Mouse (Mus musculus): ENCODE data around the gene Eif3j1. TPM values are rescaled to one million over a fixed set of nuclear protein-coding genes. Genes with fewer than 3 reads are reported as not detected.
A peak's percentile ranks its signal among the peaks of the same experiment; 100 is the strongest.
"Not testable (repeated sequence)": the region's sequence is repeated elsewhere in the genome, so short reads cannot be mapped to it uniquely, and the experiment has no call there.

Eif3j1 gene
- polyA plus RNA-seq, 1 experiment from 2014 or later, result 9.8 TPM

DNA sequence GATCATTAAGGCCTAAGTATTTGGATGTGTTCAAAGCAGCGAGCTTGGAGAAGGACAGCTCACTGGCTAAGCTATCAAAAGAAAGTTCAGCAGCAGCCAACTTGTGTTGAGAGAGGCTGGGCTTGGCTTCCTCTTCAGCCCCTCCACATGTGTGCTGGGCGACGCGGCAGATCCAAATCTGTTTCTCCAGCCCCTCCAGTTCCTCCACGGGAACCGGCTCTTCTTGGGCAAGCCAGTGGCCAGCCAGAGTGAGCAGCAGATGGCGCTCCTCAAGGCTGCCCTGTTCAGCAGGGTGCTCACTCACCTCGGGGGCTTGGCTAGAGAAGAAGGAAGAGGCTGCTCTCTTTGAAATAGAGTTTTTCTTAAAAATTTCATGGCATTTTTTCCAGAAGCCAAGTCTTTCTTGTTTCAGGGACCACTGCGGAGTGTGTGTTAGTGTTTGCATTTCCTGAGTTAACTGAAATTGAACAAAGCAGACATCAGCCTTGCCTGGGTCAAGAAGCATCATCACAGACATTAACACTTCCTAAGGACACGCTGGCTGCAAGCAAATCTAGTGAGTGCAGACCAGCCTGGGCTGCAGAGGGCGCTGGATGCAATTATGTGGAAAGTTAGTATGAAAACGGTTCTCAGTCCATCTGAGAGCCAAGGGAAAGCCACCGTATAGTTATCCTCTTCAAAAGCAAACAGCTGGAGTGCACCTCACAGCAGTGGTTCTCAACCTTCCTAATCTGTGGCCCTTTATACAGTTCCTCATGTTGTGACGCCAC lies 37.0 kb downstream of the Eif3j1 start:
- Histone ChIP-seq H3K9me3 (no peaks in the 10 kb centered on the region), H3K4me1 (replicated peaks) (no peaks in the 10 kb centered on the region), H3K4me3 (no peak overlapping the region), H3K27me3 (ENCODE audit: insufficient read depth, poor library complexity, severe bottlenecking) (no peaks in the 10 kb centered on the region), H3K36me3 (peaks cover 81% of the 10 kb centered on the region), H3K27ac (no peak overlapping the region)
- WGBS, result 58% methylated on average over 14 of the region's 14 CpGs
- DNase-seq (ENCODE audit: low spot score), result no peak

- 85% methylated on average over 8 of the region's 8 CpGs for WGBS
- no peak for DNase-seq (ENCODE audit: low spot score)
- Histone ChIP-seq H3K4me3 (no peak overlapping the region), H3K27me3 (ENCODE audit: insufficient read depth, poor library complexity, severe bottlenecking) (no peaks in the 10 kb centered on the region), H3K4me1 (replicated peaks) (no peaks in the 10 kb centered on the region), H3K27ac (no peak overlapping the region), H3K36me3 (peaks cover 81% of the 10 kb centered on the region), H3K9me3 (no peaks in the 10 kb centered on the region)
Measured at GRCm38 (mm10) chr2:122066241-122066640, 37.9 kb downstream of the Eif3j1 start.

DNA sequence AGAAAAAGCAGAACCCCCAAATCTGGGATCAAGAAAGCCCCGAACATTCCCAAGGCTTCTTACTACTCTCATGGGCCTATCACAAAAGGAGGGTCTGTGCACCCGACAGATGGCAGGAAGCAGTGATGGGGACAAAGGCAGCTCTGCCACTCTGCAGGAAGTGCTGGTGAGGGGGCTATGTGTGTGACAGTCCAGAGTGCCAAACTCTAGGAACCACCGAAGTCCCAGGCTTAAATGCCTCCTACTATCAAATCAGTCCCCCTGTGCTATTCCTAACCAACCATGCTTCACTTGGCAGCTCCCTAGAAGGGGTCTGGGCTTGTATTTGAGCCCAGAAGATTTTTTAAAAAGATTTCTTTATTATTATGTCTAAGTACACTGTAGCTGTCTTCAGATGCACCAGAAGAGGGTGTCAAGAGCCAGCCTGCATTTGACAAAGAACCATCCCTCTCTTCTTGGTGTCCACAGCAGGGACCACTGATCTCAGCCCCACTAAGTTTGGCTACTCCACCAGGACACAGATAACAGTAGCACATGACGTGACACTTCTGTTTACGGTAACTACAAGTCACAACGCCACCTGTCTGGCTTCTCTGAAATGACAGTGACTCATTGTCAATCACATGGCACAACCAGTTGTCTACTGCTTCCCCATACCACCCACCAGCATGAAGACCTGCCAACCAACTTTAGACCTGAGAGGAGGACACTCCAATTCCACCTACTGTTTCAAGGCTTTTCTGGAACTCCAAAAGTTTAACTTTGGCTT lies 41.0 kb downstream of the Eif3j1 start:
- H3K4me1 ChIP-seq (replicated peaks), result no peaks in the 10 kb centered on the region
- H3K9me3 ChIP-seq, result no peaks in the 10 kb centered on the region
- no peaks in the 10 kb centered on the region for H3K27me3 ChIP-seq (ENCODE audit: insufficient read depth, poor library complexity, severe bottlenecking)
- no peak for DNase-seq (ENCODE audit: low spot score)
- WGBS, result 92% methylated on average over 6 of the region's 6 CpGs
- no peak overlapping the region for H3K4me3 ChIP-seq
- H3K36me3 ChIP-seq, result peaks cover 82% of the 10 kb centered on the region
- H3K27ac ChIP-seq, result no peak overlapping the region

DNA sequence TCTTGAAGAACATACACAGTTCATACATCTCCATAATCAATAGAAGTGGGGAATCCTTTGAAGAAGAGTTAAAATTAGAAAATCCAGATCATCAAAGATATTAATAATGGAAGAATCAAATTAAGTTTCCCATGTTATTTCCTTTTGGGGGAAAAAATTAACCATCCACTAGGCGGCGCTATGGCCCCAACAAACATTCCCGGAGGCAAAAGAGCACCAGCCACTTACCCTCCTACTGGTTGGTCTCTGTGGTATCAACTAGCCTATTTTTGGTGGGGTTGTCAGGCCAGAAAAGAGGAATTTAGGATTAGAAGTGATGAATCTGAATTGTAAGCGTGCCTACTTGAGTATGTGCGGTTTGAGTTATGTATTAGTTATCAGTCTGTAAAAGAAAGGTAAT lies 41.6 kb downstream of the Eif3j1 start:
- WGBS, result 41% methylated on average over 5 of the region's 5 CpGs
- peak; percentile 35 for DNase-seq (ENCODE audit: low spot score)
- peaks cover 82% of the 10 kb centered on the region for H3K36me3 ChIP-seq
- no peak overlapping the region for H3K4me3 ChIP-seq
- H3K4me1 ChIP-seq (replicated peaks), result no peaks in the 10 kb centered on the region
- H3K27ac ChIP-seq, result no peak overlapping the region
- H3K27me3 ChIP-seq (ENCODE audit: insufficient read depth, poor library complexity, severe bottlenecking), result no peaks in the 10 kb centered on the region
- H3K9me3 ChIP-seq, result no peaks in the 10 kb centered on the region

- H3K27me3 ChIP-seq (ENCODE audit: insufficient read depth, poor library complexity, severe bottlenecking), result no peaks in the 10 kb centered on the region
- H3K4me1 ChIP-seq (replicated peaks), result no peaks in the 10 kb centered on the region
- no peak for DNase-seq (ENCODE audit: low spot score)
- no peak overlapping the region for H3K27ac ChIP-seq
- WGBS, result 73% methylated on average over 7 of the region's 7 CpGs
- H3K4me3 ChIP-seq, result no peak overlapping the region
- H3K36me3 ChIP-seq, result peaks cover 95% of the 10 kb centered on the region
- no peaks in the 10 kb centered on the region for H3K9me3 ChIP-seq
Measured at GRCm38 (mm10) chr2:122081728-122082456, 53.5 kb downstream of the Eif3j1 start.

DNA sequence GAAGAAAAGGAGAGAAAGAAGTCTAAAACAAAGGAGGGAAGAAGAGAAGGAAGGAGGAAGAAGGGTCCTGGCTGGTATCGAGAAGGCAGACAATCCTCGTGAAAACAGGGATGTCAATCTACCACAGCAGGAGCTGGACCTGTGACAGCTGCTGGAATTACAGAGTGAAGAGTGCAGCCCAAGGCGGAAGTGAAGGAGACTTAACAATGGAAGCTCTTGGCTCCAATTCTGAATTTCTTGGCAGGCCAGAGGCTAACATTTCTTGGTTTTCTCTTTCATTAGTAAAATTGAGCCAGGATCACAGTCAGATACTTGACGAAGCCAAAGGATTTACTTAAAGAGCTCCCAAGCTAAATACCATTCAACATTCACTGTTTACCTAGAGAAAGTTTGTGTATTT lies 58.1 kb downstream of the Eif3j1 start:
- Histone ChIP-seq H3K4me1 (replicated peaks) (no peaks in the 10 kb centered on the region), H3K27ac (no peak overlapping the region), H3K27me3 (ENCODE audit: insufficient read depth, poor library complexity, severe bottlenecking) (no peaks in the 10 kb centered on the region), H3K4me3 (no peak overlapping the region), H3K9me3 (no peaks in the 10 kb centered on the region), H3K36me3 (peaks cover 96% of the 10 kb centered on the region)
- WGBS, result 88% methylated on average over 4 of the region's 4 CpGs
- no peak for DNase-seq (ENCODE audit: low spot score)

DNA sequence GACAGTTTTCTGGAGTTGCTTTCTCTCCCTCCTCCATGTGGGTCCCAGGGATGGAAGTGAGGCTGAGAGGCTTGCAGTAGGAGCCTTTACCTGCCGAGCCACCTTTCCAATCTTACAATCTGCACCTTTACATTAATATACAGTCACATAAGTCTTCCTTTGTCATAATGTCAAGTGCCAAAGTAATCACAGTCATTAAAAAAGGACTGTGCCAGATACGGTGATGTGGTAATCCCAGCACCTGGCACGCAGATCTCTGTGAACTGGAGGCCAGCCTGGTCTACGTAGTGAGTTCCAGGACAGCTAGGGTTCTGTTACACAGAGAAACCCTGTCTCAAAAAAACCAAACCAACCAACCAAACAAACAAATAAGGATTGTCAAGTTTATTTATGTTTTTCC lies 65.5 kb downstream of the Eif3j1 start:
- Histone ChIP-seq H3K36me3 (peaks cover 98% of the 10 kb centered on the region), H3K27ac (no peak overlapping the region), H3K9me3 (no peaks in the 10 kb centered on the region), H3K4me3 (no peak overlapping the region), H3K4me1 (replicated peaks) (no peaks in the 10 kb centered on the region), H3K27me3 (ENCODE audit: insufficient read depth, poor library complexity, severe bottlenecking) (no peaks in the 10 kb centered on the region)
- DNase-seq (ENCODE audit: low spot score), result no peak
- 96% methylated on average over 4 of the region's 4 CpGs for WGBS

DNA sequence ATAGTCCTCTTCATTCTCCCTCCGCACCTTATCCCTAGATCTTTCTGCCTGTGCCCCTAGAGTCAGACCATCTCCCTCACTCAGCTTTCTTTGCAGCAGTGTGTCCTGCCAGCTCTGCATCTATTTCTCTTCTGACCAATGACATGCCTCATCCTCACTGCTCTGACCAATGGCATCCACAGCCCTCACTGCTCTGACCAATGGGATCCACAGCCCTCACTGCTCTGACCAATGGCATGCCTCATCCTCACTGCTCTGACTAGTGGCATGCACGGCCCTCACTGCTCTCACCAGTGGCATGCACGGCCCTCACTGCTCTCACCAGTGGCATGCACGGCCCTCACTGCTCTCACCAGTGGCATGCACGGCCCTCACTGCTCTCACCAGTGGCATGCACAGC lies 69.3 kb downstream of the Eif3j1 start:
- H3K27me3 ChIP-seq (ENCODE audit: insufficient read depth, poor library complexity, severe bottlenecking); H3K27ac ChIP-seq; DNase-seq (ENCODE audit: low spot score); H3K4me3 ChIP-seq; H3K4me1 ChIP-seq (replicated peaks); H3K9me3 ChIP-seq: not testable (repeated sequence)
- peaks cover 97% of the 10 kb centered on the region for H3K36me3 ChIP-seq
- 86% methylated on average over 5 of the region's 5 CpGs for WGBS

GRCm38 (mm10) chr2:122102070-122102469 lies 73.7 kb downstream of the Eif3j1 start:
- DNase-seq (ENCODE audit: low spot score), result no peak
- peaks cover 89% of the 10 kb centered on the region for H3K36me3 ChIP-seq

More at GRCm38 (mm10) chr2:122102070-122102469, 73.7 kb downstream of the Eif3j1 start:
- H3K27me3 ChIP-seq (ENCODE audit: insufficient read depth, poor library complexity, severe bottlenecking), result no peaks in the 10 kb centered on the region
- no peaks in the 10 kb centered on the region for H3K9me3 ChIP-seq
- H3K4me3 ChIP-seq, result no peak overlapping the region
- H3K4me1 ChIP-seq (replicated peaks), result no peaks in the 10 kb centered on the region
- no peak overlapping the region for H3K27ac ChIP-seq

Other genes starting within 250 kb of the Eif3j1 start
- gene Frmd5, start 221.5 kb upstream of the Eif3j1 start, polyA plus RNA-seq (2016; fragmentation: Nextera tagmentation; extraction: Ambion mirVana), result 10.8 and 15.3 TPM in 2 replicates
- gene Casc4, start 161.6 kb upstream of the Eif3j1 start, polyA plus RNA-seq (2016; fragmentation: Nextera tagmentation; extraction: Ambion mirVana), result 15.4 and 16.0 TPM in 2 replicates
- 41.9 and 53.4 TPM in 2 replicates for gene Ctdspl2, start 72.5 kb upstream of the Eif3j1 start, polyA plus RNA-seq (2016; fragmentation: Nextera tagmentation; extraction: Ambion mirVana)
- 0.35 and 0.46 TPM in 2 replicates for gene Mageb3, start 72.5 kb upstream of the Eif3j1 start, polyA plus RNA-seq (2016; fragmentation: Nextera tagmentation; extraction: Ambion mirVana)
- gene Spg11, start 89.8 kb downstream of the Eif3j1 start, polyA plus RNA-seq (2016; fragmentation: Nextera tagmentation; extraction: Ambion mirVana), result 11.2 and 11.5 TPM in 2 replicates
- gene B2m, start 119.1 kb downstream of the Eif3j1 start, polyA plus RNA-seq (2016; fragmentation: Nextera tagmentation; extraction: Ambion mirVana), result 117 TPM in 2 replicates
- 0.09 TPM in 1 of 2 replicates, not detected in the other for gene Trim69, start 132.2 kb downstream of the Eif3j1 start, polyA plus RNA-seq (2016; fragmentation: Nextera tagmentation; extraction: Ambion mirVana)
- not detected in 2 replicates for gene Patl2, start 157.6 kb downstream of the Eif3j1 start, polyA plus RNA-seq (2016; fragmentation: Nextera tagmentation; extraction: Ambion mirVana)
- gene Terb2, start 157.7 kb downstream of the Eif3j1 start, polyA plus RNA-seq (2016; fragmentation: Nextera tagmentation; extraction: Ambion mirVana), result not detected in 2 replicates
- 28.2 and 38.3 TPM in 2 replicates for gene Sord, start 206.2 kb downstream of the Eif3j1 start, polyA plus RNA-seq (2016; fragmentation: Nextera tagmentation; extraction: Ambion mirVana)

Measured in hindbrain, embryonic 10.5 days (tissue).